Mouse (Mus musculus) lung, embryonic 16.5 days (tissue): ENCODE measurements around the gene Slc24a2. TPM values are rescaled to one million over a fixed set of nuclear protein-coding genes. Genes with fewer than 3 reads are reported as not detected.

Experiments
- ATAC-seq: fragments of 200-750 bp; cut with Nextera tagmentation; 2 replicates; pipeline ENCODE4 v1.8.0; 2017; ENCODE audit warnings: low read depth, mild to moderate bottlenecking, moderate library complexity
- H3K27ac ChIP-seq: fragments of 300-500 bp; sonication (generic); 2 replicates; pipeline ENCODE4 v1.5.1; 2014; ENCODE audit warnings: mild to moderate bottlenecking, control low read depth, low read length
- H3K27me3 ChIP-seq: fragments of 300-500 bp; sonication (generic); 2 replicates; pipeline ENCODE4 v1.6.1; 2014; ENCODE audit warnings: low read depth, low read length, mixed read lengths; ENCODE audit not compliant: control insufficient read depth, insufficient read depth
- H3K36me3 ChIP-seq: fragments of 300-500 bp; sonication (generic); 2 replicates; pipeline ENCODE4 v1.6.1; 2014; ENCODE audit warnings: low read length; ENCODE audit not compliant: control insufficient read depth, insufficient read depth
- H3K4me1 ChIP-seq: fragments of 300-500 bp; sonication (generic); replicated peaks from 2 replicates; pipeline ENCODE4 v1.6.1; 2014; ENCODE audit warnings: low read length, mixed read lengths; ENCODE audit not compliant: control insufficient read depth, insufficient read depth
- H3K4me2 ChIP-seq: fragments of 300-500 bp; sonication (generic); 2 replicates; pipeline ENCODE4 v1.6.1; 2014; ENCODE audit warnings: low read depth, low read length, control low read depth
- H3K4me3 ChIP-seq: fragments of 300-500 bp; sonication (generic); 2 replicates; pipeline ENCODE4 v1.5.1; 2014; ENCODE audit warnings: mild to moderate bottlenecking, low read length, control low read depth
- H3K9ac ChIP-seq: fragments of 300-500 bp; sonication (generic); 2 replicates; pipeline ENCODE4 v1.6.1; 2014; ENCODE audit warnings: low read length, control low read depth
- H3K9me3 ChIP-seq: fragments of 300-500 bp; sonication (generic); 2 replicates; pipeline ENCODE4 v1.6.1; 2016; ENCODE audit warnings: low read length; ENCODE audit not compliant: control insufficient read depth
- WGBS: fragments of 180-500 bp; shearing (Covaris S2); extraction: QIAGEN DNeasy Blood & Tissue Kit; methylation state at CpG from one replicate; pipeline ENCODE4 v1.1.7; 2014; 5-methylcytosine and 5-hydroxymethylcytosine counted together
- polyA plus RNA-seq: library from polyadenylated mRNA; unstranded; fragments of >200 nt; fragmentation: Nextera tagmentation; extraction: Ambion mirVana; gene quantifications from 2 replicates; pipeline ENCODE4 v1.2.1, GENCODE M21; 2015

Gene Slc24a2
- polyA plus RNA-seq, 1 experiment from 2014 or later = 0.18 TPM

DNA sequence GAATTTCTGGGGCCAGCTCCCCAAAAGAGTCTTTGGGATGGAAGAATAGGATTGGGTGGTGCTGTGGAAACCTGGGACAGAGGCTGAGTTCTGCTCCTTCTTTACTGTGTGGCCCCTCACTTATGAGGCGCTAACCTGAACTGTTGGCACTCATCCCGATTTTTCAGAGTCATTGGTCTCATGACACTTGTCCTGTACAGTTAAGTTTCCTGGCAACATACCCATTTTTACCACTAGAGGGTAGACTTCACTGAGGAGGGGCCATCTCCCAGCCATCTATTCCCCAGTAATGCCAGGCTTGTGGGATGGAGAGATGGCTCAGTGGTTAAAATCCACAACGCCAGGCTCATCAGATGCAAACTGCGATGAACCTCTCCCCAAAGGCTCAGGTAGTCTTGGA is 192.7 kb downstream of the Slc24a2 start:
- H3K36me3 ChIP-seq = no peaks in the 10 kb centered on the region
- 52% methylated on average over 4 of the region's 4 CpGs for WGBS
- no peak overlapping the region for H3K4me3 ChIP-seq
- no peak overlapping the region for H3K9ac ChIP-seq
- H3K27ac ChIP-seq = no peak overlapping the region
- ATAC-seq = no peak
- H3K4me1 ChIP-seq = no peaks in the 10 kb centered on the region
- H3K27me3 ChIP-seq = no peaks in the 10 kb centered on the region
- H3K9me3 ChIP-seq = no peaks in the 10 kb centered on the region
- H3K4me2 ChIP-seq = no peak overlapping the region

DNA sequence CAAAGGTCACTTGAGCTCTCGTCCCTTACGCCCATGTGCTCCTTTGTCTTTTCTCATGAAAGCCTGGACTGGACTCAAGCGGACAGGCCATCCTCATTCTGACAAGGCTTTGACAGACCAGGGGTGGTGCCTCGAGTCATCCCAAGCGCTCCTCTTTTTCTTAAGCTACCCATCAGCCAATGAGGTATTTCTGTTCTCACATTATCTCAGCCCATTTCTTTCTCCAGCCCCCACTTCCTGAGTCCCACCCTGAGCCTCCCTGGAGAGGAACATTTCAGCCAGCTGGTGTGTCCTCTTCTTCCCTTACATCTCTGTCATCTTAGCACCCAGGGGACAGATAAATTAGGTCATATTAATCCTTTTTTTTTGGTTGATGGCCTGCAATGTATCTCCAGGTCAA is 193.8 kb downstream of the Slc24a2 start:
- no peak for ATAC-seq
- WGBS = 53% methylated on average over 5 of the region's 5 CpGs
- no peaks in the 10 kb centered on the region for H3K9me3 ChIP-seq
- no peaks in the 10 kb centered on the region for H3K4me1 ChIP-seq
- no peak overlapping the region for H3K9ac ChIP-seq
- H3K4me2 ChIP-seq = no peak overlapping the region
- H3K36me3 ChIP-seq = no peaks in the 10 kb centered on the region
- no peaks in the 10 kb centered on the region for H3K27me3 ChIP-seq
- H3K27ac ChIP-seq = no peak overlapping the region
- no peak overlapping the region for H3K4me3 ChIP-seq

- 76% methylated on average over 10 of the region's 10 CpGs for WGBS
- ATAC-seq = no peak
Measured at GRCm38 (mm10) chr4:87035701-87036100, 194.6 kb downstream of the Slc24a2 start.

GRCm38 (mm10) chr4:87032632-87033031 is 197.6 kb downstream of the Slc24a2 start:
- H3K9ac ChIP-seq = no peak overlapping the region
- no peaks in the 10 kb centered on the region for H3K27me3 ChIP-seq
- H3K4me1 ChIP-seq = no peaks in the 10 kb centered on the region

More at GRCm38 (mm10) chr4:87035701-87036100, 194.6 kb downstream of the Slc24a2 start:
- H3K4me1 ChIP-seq = no peaks in the 10 kb centered on the region
- H3K4me2 ChIP-seq = no peak overlapping the region
- no peak overlapping the region for H3K4me3 ChIP-seq
- no peaks in the 10 kb centered on the region for H3K36me3 ChIP-seq
- H3K27ac ChIP-seq = no peak overlapping the region
- H3K9me3 ChIP-seq = no peaks in the 10 kb centered on the region
- no peaks in the 10 kb centered on the region for H3K27me3 ChIP-seq
- H3K9ac ChIP-seq = no peak overlapping the region

GRCm38 (mm10) chr4:87031076-87031475 is 199.2 kb downstream of the Slc24a2 start:
- Histone ChIP-seq H3K27me3 (no peaks in the 10 kb centered on the region), H3K9me3 (no peaks in the 10 kb centered on the region), H3K4me1 (no peaks in the 10 kb centered on the region), H3K36me3 (no peaks in the 10 kb centered on the region), H3K9ac (no peak overlapping the region), H3K4me3 (no peak overlapping the region), H3K4me2 (no peak overlapping the region), H3K27ac (no peak overlapping the region)
- ATAC-seq = no peak
- WGBS = 62% methylated on average over 2 of the region's 2 CpGs

More at GRCm38 (mm10) chr4:87032632-87033031, 197.6 kb downstream of the Slc24a2 start:
- Histone ChIP-seq H3K36me3 (no peaks in the 10 kb centered on the region), H3K4me3 (no peak overlapping the region), H3K4me2 (no peak overlapping the region), H3K27ac (no peak overlapping the region), H3K9me3 (no peaks in the 10 kb centered on the region)
- WGBS = 80% methylated on average over 8 of the region's 8 CpGs
- no peak for ATAC-seq

- Histone ChIP-seq H3K4me2 (no peak overlapping the region), H3K36me3 (no peaks in the 10 kb centered on the region), H3K27ac (no peak overlapping the region), H3K27me3 (no peaks in the 10 kb centered on the region), H3K9ac (no peak overlapping the region), H3K9me3 (no peaks in the 10 kb centered on the region), H3K4me3 (no peak overlapping the region), H3K4me1 (no peaks in the 10 kb centered on the region)
- WGBS = 62% methylated on average over 14 of the region's 14 CpGs
- ATAC-seq = no peak
Measured at GRCm38 (mm10) chr4:87026311-87027151, 203.7 kb downstream of the Slc24a2 start.

DNA sequence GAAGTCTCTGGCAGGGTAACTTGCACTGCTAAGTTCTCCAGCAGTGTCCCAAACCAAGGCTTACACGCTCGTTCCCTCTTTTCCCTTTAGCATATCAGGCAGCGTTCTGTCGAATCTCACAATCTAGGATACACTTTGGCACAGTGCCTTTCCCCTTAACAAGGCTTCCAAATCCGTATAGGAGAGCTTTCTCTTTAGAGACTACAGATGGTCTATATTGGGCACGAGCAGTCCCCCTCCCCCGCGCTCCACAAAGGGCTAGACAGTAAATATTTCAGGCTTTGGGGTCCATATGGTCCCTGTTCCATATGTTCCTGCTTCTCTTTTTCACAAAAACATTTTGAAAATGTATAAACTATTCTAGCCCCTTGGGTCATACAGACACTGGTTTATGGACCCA is 205.7 kb downstream of the Slc24a2 start:
- Histone ChIP-seq H3K9me3 (no peaks in the 10 kb centered on the region), H3K4me2 (no peak overlapping the region), H3K36me3 (no peaks in the 10 kb centered on the region), H3K27me3 (no peaks in the 10 kb centered on the region), H3K9ac (no peak overlapping the region), H3K4me1 (no peaks in the 10 kb centered on the region), H3K27ac (no peak overlapping the region), H3K4me3 (no peak overlapping the region)
- no peak for ATAC-seq
- WGBS = 77% methylated on average over 8 of the region's 8 CpGs

GRCm38 (mm10) chr4:87021542-87021941 is 208.7 kb downstream of the Slc24a2 start:
- no peak overlapping the region for H3K27ac ChIP-seq
- no peaks in the 10 kb centered on the region for H3K4me1 ChIP-seq
- H3K27me3 ChIP-seq = no peaks in the 10 kb centered on the region
- WGBS = 57% methylated on average over 3 of the region's 3 CpGs
- no peaks in the 10 kb centered on the region for H3K36me3 ChIP-seq
- H3K9ac ChIP-seq = no peak overlapping the region
- no peak for ATAC-seq
- no peak overlapping the region for H3K4me3 ChIP-seq
- no peaks in the 10 kb centered on the region for H3K9me3 ChIP-seq
- no peak overlapping the region for H3K4me2 ChIP-seq

DNA sequence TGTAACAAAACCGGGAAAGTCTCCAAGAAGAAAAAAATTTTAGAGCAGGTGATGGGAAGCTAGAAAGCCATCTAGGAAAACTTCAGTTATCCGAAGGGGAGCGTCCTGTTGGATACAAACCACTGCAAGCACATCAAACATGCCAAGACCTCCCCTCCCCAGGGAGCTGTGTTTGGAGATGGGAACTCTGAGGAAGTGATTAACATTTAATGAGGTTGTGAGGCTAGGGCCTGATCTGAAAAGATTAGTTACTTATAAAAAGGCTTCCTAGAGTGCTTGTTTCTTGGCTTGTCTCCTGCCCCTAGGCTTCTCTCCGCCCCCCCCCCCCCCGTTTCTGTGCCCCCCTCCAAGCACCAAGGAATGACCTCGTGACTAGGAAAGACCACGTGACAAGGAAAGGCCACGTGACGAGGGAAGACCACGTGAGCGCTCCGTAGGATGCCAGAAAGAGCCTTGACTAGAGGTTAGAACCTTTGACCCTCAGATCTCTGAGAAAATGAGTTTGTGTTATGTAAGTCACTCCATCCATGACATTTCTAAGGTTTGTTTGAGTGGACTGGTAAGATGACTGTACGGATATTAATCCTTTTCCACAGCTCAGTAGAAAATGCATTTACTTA is 210.7 kb downstream of the Slc24a2 start:
- Histone ChIP-seq H3K36me3 (no peaks in the 10 kb centered on the region), H3K4me2 (no peak overlapping the region), H3K9me3 (no peaks in the 10 kb centered on the region), H3K27me3 (no peaks in the 10 kb centered on the region), H3K4me3 (no peak overlapping the region), H3K4me1 (no peaks in the 10 kb centered on the region), H3K9ac (no peak overlapping the region), H3K27ac (no peak overlapping the region)
- 64% methylated on average over 12 of the region's 13 CpGs for WGBS
- ATAC-seq = no peak
